Mouse (Mus musculus): Measurements from ENCODE around the gene Ldhc. TPM values are rescaled to one million over a fixed set of nuclear protein-coding genes. Genes with fewer than 3 reads are reported as not detected.

The Ldhc gene
- polyA plus RNA-seq, 1 experiment from 2014 or later: not detected

GRCm38 (mm10) chr7:46833670-46834255 lies 27.2 kb upstream of the Ldhc start:
- H3K9me3 ChIP-seq (replicated peaks): no peaks in the 10 kb centered on the region
- ATAC-seq (ENCODE audit: insufficient number of reproducible peaks, low FRiP score, low TSS enrichment, low read depth): no peak
- no peaks in the 10 kb centered on the region for H3K36me3 ChIP-seq
- no peak overlapping the region for H3K4me2 ChIP-seq (replicated peaks)
- no peaks in the 10 kb centered on the region for H3K27me3 ChIP-seq
- no peak overlapping the region for H3K9ac ChIP-seq
- H3K4me3 ChIP-seq (replicated peaks): no peak overlapping the region
- H3K4me1 ChIP-seq: peaks cover 12% of the 10 kb centered on the region
- no peak overlapping the region for H3K27ac ChIP-seq (replicated peaks)
- WGBS: 82% methylated on average over 7 of the region's 7 CpGs

GRCm38 (mm10) chr7:46834994-46835610 lies 25.9 kb upstream of the Ldhc start:
- peaks cover 21% of the 10 kb centered on the region for H3K4me1 ChIP-seq
- no peaks in the 10 kb centered on the region for H3K36me3 ChIP-seq
- H3K9me3 ChIP-seq (replicated peaks): no peaks in the 10 kb centered on the region
- H3K9ac ChIP-seq: no peak overlapping the region
- WGBS: 30% methylated on average over 14 of the region's 14 CpGs
- H3K4me2 ChIP-seq (replicated peaks): no peak overlapping the region
- no peak overlapping the region for H3K4me3 ChIP-seq (replicated peaks)
- H3K27ac ChIP-seq (replicated peaks): no peak overlapping the region
- no peaks in the 10 kb centered on the region for H3K27me3 ChIP-seq
- no peak for ATAC-seq (ENCODE audit: insufficient number of reproducible peaks, low FRiP score, low TSS enrichment, low read depth)

- Histone ChIP-seq H3K27me3 (no peaks in the 10 kb centered on the region), H3K9ac (no peak overlapping the region), H3K27ac (replicated peaks) (no peak overlapping the region), H3K36me3 (no peaks in the 10 kb centered on the region), H3K4me2 (replicated peaks) (no peak overlapping the region), H3K9me3 (replicated peaks) (no peaks in the 10 kb centered on the region), H3K4me1 (peaks cover 24% of the 10 kb centered on the region), H3K4me3 (replicated peaks) (no peak overlapping the region)
- 86% methylated on average over 5 of the region's 5 CpGs for WGBS
- ATAC-seq (ENCODE audit: insufficient number of reproducible peaks, low FRiP score, low TSS enrichment, low read depth): no peak
Observed at GRCm38 (mm10) chr7:46836357-46836756, 24.6 kb upstream of the Ldhc start.

GRCm38 (mm10) chr7:46837073-46837472 lies 23.9 kb upstream of the Ldhc start:
- Histone ChIP-seq H3K4me2 (replicated peaks) (no peak overlapping the region), H3K4me1 (peaks cover 24% of the 10 kb centered on the region), H3K9ac (no peak overlapping the region), H3K36me3 (no peaks in the 10 kb centered on the region), H3K9me3 (replicated peaks) (no peaks in the 10 kb centered on the region), H3K27me3 (no peaks in the 10 kb centered on the region), H3K4me3 (replicated peaks) (no peak overlapping the region), H3K27ac (replicated peaks) (no peak overlapping the region)
- 54% methylated on average over 5 of the region's 5 CpGs for WGBS
- no peak for ATAC-seq (ENCODE audit: insufficient number of reproducible peaks, low FRiP score, low TSS enrichment, low read depth)

GRCm38 (mm10) chr7:46838104-46838671 lies 22.8 kb upstream of the Ldhc start:
- Histone ChIP-seq H3K27ac (replicated peaks) (peak overlapping the region; percentile 91), H3K4me1 (peaks cover 24% of the 10 kb centered on the region), H3K27me3 (no peaks in the 10 kb centered on the region), H3K9me3 (replicated peaks) (no peaks in the 10 kb centered on the region), H3K36me3 (no peaks in the 10 kb centered on the region), H3K9ac (no peak overlapping the region), H3K4me3 (replicated peaks) (peak overlapping the region; percentile 13; the same call in 1 of the 2 replicates), H3K4me2 (replicated peaks) (peak overlapping the region; percentile 32)
- WGBS: under 1% methylated on average over 9 of the region's 9 CpGs
- peak; percentile 78 for ATAC-seq (ENCODE audit: insufficient number of reproducible peaks, low FRiP score, low TSS enrichment, low read depth)

- ATAC-seq (ENCODE audit: insufficient number of reproducible peaks, low FRiP score, low TSS enrichment, low read depth): peak; percentile 75
- Histone ChIP-seq H3K27me3 (no peaks in the 10 kb centered on the region), H3K9ac (no peak overlapping the region), H3K27ac (replicated peaks) (peak overlapping the region; percentile 91), H3K4me3 (replicated peaks) (peak overlapping the region; percentile 1), H3K4me2 (replicated peaks) (peak overlapping the region; percentile 32), H3K36me3 (no peaks in the 10 kb centered on the region), H3K9me3 (replicated peaks) (no peaks in the 10 kb centered on the region), H3K4me1 (peaks cover 24% of the 10 kb centered on the region)
- WGBS: 4% methylated on average over 8 of the region's 8 CpGs
Observed at GRCm38 (mm10) chr7:46838891-46839302, 22.1 kb upstream of the Ldhc start.

- Histone ChIP-seq H3K9ac (no peak overlapping the region), H3K27ac (replicated peaks) (peak overlapping the region; percentile 91), H3K4me1 (peaks cover 24% of the 10 kb centered on the region), H3K27me3 (no peaks in the 10 kb centered on the region), H3K4me3 (replicated peaks) (no peak overlapping the region), H3K4me2 (replicated peaks) (peak overlapping the region; percentile 32), H3K36me3 (no peaks in the 10 kb centered on the region), H3K9me3 (replicated peaks) (no peaks in the 10 kb centered on the region)
- 37% methylated on average over 7 of the region's 7 CpGs for WGBS
- ATAC-seq (ENCODE audit: insufficient number of reproducible peaks, low FRiP score, low TSS enrichment, low read depth): peak; percentile 26; the same call in 1 of the 2 replicates
Observed at GRCm38 (mm10) chr7:46839446-46839845, 21.6 kb upstream of the Ldhc start.

- 71% methylated on average over 5 of the region's 5 CpGs for WGBS
- Histone ChIP-seq H3K4me2 (replicated peaks) (no peak overlapping the region), H3K9me3 (replicated peaks) (no peaks in the 10 kb centered on the region), H3K36me3 (no peaks in the 10 kb centered on the region), H3K4me1 (peaks cover 27% of the 10 kb centered on the region), H3K9ac (no peak overlapping the region), H3K27me3 (no peaks in the 10 kb centered on the region), H3K27ac (replicated peaks) (no peak overlapping the region), H3K4me3 (replicated peaks) (no peak overlapping the region)
- ATAC-seq (ENCODE audit: insufficient number of reproducible peaks, low FRiP score, low TSS enrichment, low read depth): no peak
Observed at GRCm38 (mm10) chr7:46839861-46840260, 21.1 kb upstream of the Ldhc start.

GRCm38 (mm10) chr7:46840326-46840725 lies 20.7 kb upstream of the Ldhc start:
- no peak for ATAC-seq (ENCODE audit: insufficient number of reproducible peaks, low FRiP score, low TSS enrichment, low read depth)
- Histone ChIP-seq H3K4me2 (replicated peaks) (no peak overlapping the region), H3K4me1 (peaks cover 31% of the 10 kb centered on the region), H3K36me3 (no peaks in the 10 kb centered on the region), H3K4me3 (replicated peaks) (no peak overlapping the region), H3K9ac (no peak overlapping the region), H3K27me3 (no peaks in the 10 kb centered on the region), H3K27ac (replicated peaks) (no peak overlapping the region), H3K9me3 (replicated peaks) (no peaks in the 10 kb centered on the region)
- 46% methylated on average over 4 of the region's 4 CpGs for WGBS

- 32% methylated on average over 6 of the region's 6 CpGs for WGBS
- no peak for ATAC-seq (ENCODE audit: insufficient number of reproducible peaks, low FRiP score, low TSS enrichment, low read depth)
- no peak within 1 kb of the TSS for H3K27ac ChIP-seq (replicated peaks)
- H3K4me3 ChIP-seq (replicated peaks): no peak within 1 kb of the TSS
- no peak within 1 kb of the TSS for H3K4me2 ChIP-seq (replicated peaks)
- no peak within 1 kb of the TSS for H3K9ac ChIP-seq
- H3K4me1 ChIP-seq: peaks cover 32% of the 10 kb centered on the region
- H3K27me3 ChIP-seq: no peaks in the 10 kb centered on the region
- H3K9me3 ChIP-seq (replicated peaks): no peaks in the 10 kb centered on the region
- H3K36me3 ChIP-seq: no peaks in the 10 kb centered on the region
Observed at GRCm38 (mm10) chr7:46840787-46841525, 20.0 kb upstream of the Ldhc start, which contains the start of gene Ldha. Ldha (plus strand) TSS chr7:46841475.

- Histone ChIP-seq H3K9me3 (replicated peaks) (no peaks in the 10 kb centered on the region), H3K9ac (no peak overlapping the region), H3K27ac (replicated peaks) (no peak overlapping the region), H3K27me3 (no peaks in the 10 kb centered on the region), H3K4me2 (replicated peaks) (no peak overlapping the region), H3K4me1 (peaks cover 37% of the 10 kb centered on the region), H3K4me3 (replicated peaks) (no peak overlapping the region), H3K36me3 (no peaks in the 10 kb centered on the region)
- ATAC-seq (ENCODE audit: insufficient number of reproducible peaks, low FRiP score, low TSS enrichment, low read depth): no peak
- 24% methylated on average over 5 of the region's 5 CpGs for WGBS
Observed at GRCm38 (mm10) chr7:46842278-46842677, 18.7 kb upstream of the Ldhc start.

All from embryonic facial prominence, embryonic 15.5 days (tissue).